Mouse (Mus musculus): ENCODE measurements around the gene Dnajc14.
"Not testable (repeated sequence)": the region's sequence is repeated elsewhere in the genome, so short reads cannot be mapped to it uniquely, and the experiment has no call there.

Gene Dnajc14

DNA sequence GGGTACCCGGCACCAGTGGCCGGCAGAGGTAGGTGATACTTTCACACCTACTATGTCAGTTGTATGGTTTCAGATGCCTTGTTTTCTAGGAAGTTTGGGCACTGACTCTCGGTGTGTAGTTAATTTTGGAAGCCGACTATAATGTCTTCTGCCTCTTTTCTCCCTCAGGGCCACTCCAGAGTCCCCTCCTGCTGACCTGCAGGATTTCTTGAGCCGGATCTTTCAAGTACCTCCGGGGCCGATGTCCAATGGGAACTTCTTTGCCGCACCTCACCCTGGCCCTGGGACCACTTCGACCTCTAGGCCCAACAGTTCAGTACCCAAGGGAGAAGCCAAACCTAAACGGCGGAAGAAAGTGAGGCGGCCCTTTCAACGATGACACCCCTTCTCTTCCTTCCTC is 13.2 kb downstream of the Dnajc14 start, which contains the start of gene Sarnp:
Gene Sarnp (plus strand): TSS at position 301 of the 400 bp plus-strand sequence.
- no peak for DNase-seq (ENCODE audit: inconsistent age in 2 of 2, low spot score in 1 of 2)

DNA sequence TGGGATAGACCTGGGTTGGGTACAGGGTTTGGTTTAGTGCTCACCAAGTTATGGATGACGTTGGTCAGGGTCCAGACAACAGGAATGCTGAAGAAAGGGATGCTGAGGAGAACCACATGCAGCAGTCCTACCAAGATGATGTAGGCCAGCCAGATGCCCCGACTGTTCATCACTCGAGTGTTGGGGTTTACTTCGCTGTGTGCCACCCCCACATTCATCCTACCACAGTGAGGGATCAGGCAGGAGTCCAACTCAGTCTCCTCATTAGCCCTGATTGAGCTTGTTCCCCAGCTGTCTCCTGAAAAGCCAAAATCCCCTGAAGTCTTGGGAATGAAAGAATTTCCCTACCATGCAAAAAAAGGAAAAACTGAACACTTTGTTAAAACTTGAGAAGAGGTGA is 16.4 kb downstream of the Dnajc14 start:
- no peak for DNase-seq (ENCODE audit: inconsistent age in 2 of 2, low spot score in 1 of 2)

DNA sequence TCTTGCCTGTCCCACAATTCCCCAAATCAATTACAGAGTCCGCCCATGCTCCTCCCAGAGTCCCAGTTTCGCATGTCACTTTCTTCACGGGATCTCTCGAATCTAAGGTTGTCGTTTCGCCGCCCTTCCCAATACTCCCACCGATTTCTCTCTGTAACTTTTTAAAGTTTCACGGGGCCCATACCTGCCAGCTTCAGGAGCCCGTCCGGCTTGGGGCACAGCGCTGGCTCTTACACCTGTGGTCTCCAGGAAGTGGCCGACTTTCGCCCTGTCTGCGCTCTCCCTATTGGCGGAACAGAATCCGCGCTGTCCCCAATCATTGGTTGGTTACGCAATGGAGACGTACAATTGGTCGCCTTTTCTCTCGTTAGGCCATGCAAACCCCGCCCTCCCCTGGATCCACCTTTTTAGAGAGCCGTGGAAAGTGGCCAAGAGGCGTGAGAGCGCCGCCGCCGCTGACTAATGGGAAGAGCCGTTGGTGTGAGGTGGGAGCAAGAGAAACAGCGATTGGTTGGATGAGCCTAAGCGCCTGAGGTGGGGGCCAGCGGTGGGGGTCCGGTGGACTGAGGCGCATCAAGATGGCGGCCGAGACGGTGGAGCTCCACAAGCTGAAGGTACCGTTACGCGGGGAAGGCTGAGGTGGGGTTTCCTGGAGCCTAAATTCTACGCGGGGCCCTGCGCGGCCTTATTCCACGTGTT is 17.6 kb downstream of the Dnajc14 start, which contains the start of gene Ormdl2:
Gene Ormdl2 (minus strand): TSS at position 288 of the 699 bp plus-strand sequence.
- DNase-seq (ENCODE audit: inconsistent age in 2 of 2, low spot score in 1 of 2) = peak; percentile 99 to 100

DNA sequence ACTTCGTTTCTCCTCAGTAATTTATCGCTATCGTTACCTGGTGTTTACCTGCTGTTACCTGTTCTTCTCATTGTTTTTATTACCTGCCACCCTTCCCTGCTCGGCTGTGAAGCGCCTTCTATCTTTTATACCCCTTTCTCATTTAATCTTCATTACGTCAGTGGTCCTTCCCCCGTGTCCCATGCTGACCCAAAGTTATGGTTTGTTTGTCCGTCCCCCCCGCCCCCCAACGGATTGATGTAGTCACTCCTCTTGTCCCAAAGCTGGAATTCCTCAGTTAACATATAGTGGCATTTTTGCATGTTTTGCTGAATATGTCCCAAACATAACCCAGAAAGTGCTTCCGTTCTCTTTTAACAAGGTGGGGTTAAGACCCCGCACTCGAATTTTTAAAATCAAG is 18.3 kb downstream of the Dnajc14 start:
- DNase-seq (ENCODE audit: inconsistent age in 2 of 2, low spot score in 1 of 2) = no peak

DNA sequence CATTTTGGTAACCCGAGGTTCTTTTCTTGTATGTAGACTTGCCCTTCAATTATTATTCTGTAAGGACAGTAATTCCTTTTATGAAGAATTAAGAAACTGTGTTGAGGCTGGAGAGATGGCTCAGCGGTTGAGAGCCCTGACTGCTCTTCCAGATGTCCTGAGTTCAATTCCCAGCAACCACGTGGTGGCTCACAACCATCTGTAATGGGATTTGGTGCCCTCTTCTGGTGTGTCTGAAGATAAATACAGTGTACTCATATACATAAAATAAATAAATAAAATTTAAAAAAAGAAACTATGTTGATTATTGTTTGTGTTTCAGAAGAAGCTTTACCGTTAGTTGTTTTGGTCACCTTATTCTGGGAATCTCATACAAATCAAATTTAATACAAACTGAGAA is 19.2 kb downstream of the Dnajc14 start:
- DNase-seq (ENCODE audit: inconsistent age in 2 of 2, low spot score in 1 of 2) = not testable (repeated sequence)

DNA sequence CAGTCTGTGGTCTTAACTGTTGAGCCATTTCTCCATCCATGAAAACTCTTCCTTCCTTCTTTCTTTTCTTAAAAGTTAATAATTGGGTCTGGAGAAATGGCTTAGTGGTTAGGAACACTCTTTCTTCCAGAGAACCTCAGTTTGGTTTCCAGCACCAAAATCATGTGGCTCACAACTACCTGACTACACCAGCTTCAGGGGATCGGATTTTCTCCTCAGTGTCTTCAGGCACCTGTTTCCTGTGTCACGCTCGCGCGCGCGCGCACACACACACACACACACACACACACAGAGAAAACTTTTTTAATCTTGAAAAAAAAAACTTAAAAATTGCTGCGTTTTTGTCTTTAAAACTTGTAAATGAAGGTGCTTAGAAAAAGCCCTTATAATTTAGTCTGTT is 20.0 kb downstream of the Dnajc14 start:
- DNase-seq (ENCODE audit: inconsistent age in 2 of 2, low spot score in 1 of 2) = no peak

DNA sequence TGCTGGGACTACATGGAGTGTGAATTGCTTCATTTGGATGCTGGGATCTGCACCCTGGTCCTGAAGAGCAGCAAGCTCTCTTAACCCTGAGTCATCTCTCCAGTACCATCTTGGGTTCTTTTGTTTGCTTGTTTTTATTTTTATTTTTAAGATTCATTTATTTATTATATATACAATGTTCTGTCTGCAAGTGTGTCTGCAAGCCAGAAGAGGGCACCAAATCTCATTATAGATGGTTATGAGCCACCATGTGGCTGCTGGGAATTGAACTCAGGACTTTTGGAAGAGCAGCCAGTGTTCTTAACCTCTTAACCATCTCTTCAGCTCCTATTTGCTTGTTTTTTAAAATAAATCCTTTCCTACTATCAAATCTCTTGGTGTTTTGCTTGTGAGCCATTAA is 33.5 kb downstream of the Dnajc14 start:
- no peak for DNase-seq (ENCODE audit: inconsistent age in 2 of 2, low spot score in 1 of 2)

DNA sequence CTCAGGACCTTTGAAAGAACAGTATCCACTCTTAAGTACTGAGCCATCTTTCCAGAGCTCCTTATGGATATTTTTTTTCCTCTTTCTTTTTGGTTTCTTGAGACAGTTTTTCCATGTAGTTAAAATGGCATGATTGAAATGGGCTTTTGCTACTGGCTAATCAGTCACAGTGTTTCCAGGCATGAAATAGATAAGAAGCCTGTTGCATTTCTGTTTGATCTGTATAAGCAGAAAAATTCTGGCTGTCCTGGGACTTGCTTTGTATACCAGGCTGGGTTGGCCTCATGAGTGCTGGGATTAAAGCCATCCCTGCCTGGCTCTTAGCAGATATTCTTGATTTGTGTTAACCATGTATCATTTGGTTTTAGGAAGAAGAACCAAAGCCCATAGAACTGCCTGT is 35.6 kb downstream of the Dnajc14 start:
- DNase-seq (ENCODE audit: inconsistent age in 2 of 2, low spot score in 1 of 2) = no peak

DNA sequence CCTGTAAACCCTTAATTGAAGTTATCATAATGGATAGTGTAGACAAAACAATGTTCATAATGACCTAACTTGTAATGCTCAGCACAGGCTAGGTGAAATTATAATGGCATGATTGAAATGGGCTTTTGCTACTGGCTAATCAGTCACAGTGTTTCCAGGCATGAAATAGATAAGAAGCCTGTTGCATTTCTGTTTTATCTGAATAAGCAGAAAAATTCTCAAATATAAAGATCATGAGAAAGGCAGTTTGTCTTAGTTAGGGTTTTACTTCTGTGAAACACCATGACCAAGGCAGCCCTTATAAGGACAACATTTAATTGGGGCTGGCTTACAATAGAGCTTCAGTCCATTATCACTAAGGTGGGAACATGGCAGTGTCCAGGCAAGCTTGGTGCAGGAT is 36.8 kb downstream of the Dnajc14 start:
- DNase-seq (ENCODE audit: inconsistent age in 2 of 2, low spot score in 1 of 2) = no peak

DNA sequence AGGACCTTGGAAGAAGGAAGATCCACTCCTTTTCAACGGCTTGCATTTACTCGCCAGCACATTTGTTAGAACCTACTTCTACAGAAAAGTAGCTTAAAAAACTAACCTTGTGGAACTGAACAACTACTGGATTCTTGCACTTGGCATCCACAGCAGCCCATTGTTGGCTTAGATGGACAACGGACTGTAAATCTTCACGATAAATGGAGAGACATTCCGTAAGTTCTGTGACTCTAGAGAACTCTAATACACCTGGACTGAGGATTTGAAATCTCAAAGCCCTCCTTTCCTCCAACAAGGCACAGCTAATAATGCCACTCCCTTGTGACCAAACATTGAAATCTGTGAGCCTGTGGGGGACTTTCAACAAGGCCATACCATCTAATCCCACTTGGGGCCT is 39.4 kb downstream of the Dnajc14 start:
- no peak for DNase-seq (ENCODE audit: inconsistent age in 2 of 2, low spot score in 1 of 2)

DNA sequence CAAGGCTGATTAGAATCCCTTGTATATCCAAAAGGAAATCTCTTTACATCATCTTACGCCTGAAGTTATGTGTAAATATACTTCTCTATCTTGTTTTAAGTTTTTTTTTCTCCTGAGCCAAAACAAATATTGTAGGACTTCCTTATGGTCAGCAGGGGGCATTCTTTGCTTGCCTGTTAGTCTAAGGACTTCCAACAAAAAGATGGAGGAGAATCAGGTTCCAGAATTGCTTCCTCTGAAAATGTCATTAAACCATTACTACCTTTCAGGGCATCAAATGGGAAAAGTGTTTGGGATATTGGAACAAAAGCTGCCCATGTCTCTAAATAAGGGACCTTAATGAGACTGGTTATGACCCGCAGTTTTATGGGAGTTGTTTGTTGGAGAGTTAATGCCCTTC is 41.7 kb downstream of the Dnajc14 start:
- DNase-seq (ENCODE audit: inconsistent age in 2 of 2, low spot score in 1 of 2) = peak in 1 of 2 experiments; percentile 53

DNA sequence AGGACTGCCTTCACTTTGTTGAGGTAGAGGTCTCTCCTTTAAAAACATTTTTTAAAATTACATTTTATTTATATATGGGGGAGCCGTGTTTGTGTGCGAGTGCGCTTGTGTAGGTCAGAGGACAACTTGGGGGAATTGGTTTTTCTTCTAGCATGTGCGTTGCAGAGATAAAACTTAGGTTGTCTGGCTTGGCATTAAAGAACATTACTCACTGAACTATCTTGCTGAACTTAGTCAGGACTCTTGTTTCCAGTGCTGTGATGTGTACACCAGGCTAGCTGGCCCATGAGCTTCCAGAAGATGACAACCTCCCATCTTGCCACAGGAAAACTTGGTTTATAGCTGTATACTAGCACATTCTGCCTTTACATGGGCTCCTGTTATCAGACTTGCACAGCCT is 42.8 kb downstream of the Dnajc14 start:
- no peak for DNase-seq (ENCODE audit: inconsistent age in 2 of 2, low spot score in 1 of 2)

DNA sequence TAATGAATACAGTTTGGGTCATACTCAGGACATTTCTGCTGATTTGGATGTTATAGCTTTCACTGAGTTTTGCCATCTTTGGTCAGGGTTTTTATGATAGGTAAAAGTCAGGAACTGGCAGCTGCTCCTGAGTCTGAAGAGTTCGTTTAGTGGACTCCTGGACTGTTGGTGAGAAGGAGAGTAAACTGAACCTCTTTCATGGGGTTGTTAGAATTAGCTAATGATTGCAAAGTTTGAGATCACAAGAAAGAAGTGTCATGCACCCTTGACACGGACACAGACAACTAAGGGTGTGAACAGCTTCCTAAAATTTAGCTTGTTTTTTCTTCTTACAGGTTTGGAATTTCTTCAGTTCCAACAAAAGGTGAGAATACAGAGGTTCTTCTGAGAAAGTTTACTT is 44.6 kb downstream of the Dnajc14 start:
- no peak for DNase-seq (ENCODE audit: inconsistent age in 2 of 2, low spot score in 1 of 2)

DNA sequence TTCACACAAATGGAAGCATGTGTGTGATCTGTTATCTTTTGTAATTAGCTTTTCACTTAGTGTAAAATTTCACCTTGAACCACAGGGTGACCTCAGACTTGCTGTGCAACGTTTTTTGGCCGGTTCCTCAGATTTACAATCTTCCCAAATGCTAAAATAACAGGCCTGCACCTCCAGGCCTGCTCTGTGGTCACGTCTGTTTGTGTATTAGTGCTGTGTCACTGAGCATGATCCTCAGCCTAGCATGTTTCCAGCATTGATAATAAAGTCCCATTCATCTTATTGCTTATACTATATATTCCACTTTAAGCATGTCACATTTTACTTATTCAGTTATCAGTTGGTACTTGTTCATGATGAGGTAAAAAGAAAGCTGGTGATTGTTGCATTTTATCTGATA is 46.5 kb downstream of the Dnajc14 start:
- DNase-seq (ENCODE audit: inconsistent age in 2 of 2, low spot score in 1 of 2) = no peak

DNA sequence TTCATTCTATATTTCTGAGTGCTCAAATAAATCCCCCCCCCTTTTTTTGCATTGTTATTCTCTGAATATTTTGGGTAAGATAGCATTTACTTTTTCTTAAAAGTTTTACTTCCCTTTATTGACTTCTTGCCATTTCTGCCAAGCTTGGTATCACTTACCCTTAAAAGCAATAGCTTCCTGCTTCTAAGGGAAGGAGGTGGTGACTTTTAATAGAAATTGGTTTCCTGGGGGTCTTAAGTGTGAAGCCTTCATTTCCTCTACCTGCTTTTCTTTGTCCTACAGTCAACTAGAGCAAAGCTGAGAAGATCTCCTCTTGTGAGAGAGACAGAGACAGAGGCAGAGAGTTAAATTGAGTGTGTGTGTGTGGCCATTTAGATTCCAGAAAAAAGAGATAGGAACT is 57.3 kb downstream of the Dnajc14 start:
- no peak for DNase-seq (ENCODE audit: inconsistent age in 2 of 2, low spot score in 1 of 2)

DNA sequence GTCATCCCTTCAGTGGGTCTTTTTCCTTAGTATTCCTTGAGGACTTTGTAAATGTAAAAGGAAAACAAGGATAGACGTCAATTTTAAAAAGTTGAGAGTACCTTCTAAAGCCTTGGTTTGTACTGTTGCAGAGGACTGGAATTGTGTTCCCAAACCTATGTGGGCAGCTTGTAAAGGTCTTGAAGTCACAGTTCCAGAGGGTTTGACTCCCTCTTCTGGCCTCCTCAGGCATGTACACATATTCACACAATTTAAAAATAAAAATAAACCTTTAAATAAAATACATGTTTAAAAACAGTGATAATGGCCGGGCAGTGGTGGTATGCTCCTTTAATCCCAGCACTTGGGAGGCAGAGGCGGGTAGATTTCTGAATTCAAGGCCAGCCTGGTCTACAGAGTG is 62.2 kb downstream of the Dnajc14 start:
- no peak for DNase-seq (ENCODE audit: inconsistent age in 2 of 2, low spot score in 1 of 2)

DNA sequence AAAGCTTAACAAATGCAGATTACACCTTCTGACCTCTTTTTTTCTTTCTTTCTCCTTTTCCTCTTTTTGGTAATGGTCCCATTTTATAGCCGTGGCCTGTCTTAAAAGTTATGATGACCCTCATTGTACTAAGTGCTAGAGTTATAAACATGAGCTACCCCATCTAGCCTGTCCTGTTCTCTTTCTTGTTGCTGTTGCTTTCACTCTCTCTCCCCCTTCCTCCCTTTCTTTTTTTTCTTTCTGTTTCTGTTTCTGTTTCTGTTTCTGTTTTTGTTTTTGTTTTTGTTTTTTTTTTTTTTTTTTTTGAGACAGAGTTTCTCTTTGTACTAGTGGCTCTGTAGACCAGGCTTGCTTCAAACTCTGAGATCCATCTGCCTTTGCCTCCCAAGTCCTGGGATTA is 62.7 kb downstream of the Dnajc14 start:
- no peak for DNase-seq (ENCODE audit: inconsistent age in 2 of 2, low spot score in 1 of 2)

Data from adrenal gland, adult (tissue).